Mouse (Mus musculus) liver, postnatal 0 days (tissue): ENCODE results near the gene Srsf6. TPM values are rescaled to one million over a fixed set of nuclear protein-coding genes. Genes with fewer than 3 reads are reported as not detected.
"Not testable (repeated sequence)": the region's sequence is repeated elsewhere in the genome, so short reads cannot be mapped to it uniquely, and the experiment has no call there.

Experiments used
- ATAC-seq: fragments of 200-750 bp; cut with Nextera tagmentation; 2 replicates; pipeline ENCODE4 v1.8.0; 2017; ENCODE audit warnings: mild to moderate bottlenecking, moderate library complexity
- DNase-seq: peaks from one replicate; pipeline ENCODE4 v3.0.0-alpha.2; 2016
- H3K27ac ChIP-seq: fragments of 300-500 bp; sonication (generic); 2 replicates; pipeline ENCODE4 v1.5.1; 2014; ENCODE audit warnings: antibody characterized with exemption, moderate library complexity, mild to moderate bottlenecking, low read depth
- H3K27me3 ChIP-seq: fragments of 300-500 bp; sonication (generic); 2 replicates; pipeline ENCODE4 v1.6.1; 2014; ENCODE audit warnings: low read length, control low read depth, mixed read lengths; ENCODE audit not compliant: insufficient read depth
- H3K36me3 ChIP-seq: fragments of 300-500 bp; sonication (generic); replicated peaks from 2 replicates; pipeline ENCODE4 v1.6.1; 2014; ENCODE audit warnings: mild to moderate bottlenecking, control low read depth, low read length, moderate library complexity, mixed read lengths; ENCODE audit not compliant: insufficient read depth
- H3K4me1 ChIP-seq: fragments of 300-500 bp; sonication (generic); 2 replicates; pipeline ENCODE4 v1.6.1; 2014; ENCODE audit warnings: antibody characterized with exemption, mild to moderate bottlenecking, control low read depth; ENCODE audit not compliant: insufficient read depth
- H3K4me2 ChIP-seq: fragments of 300-500 bp; sonication (generic); 2 replicates; pipeline ENCODE4 v1.6.1; 2014; ENCODE audit warnings: low read depth, mild to moderate bottlenecking, low read length, moderate library complexity, mixed read lengths
- H3K4me3 ChIP-seq: fragments of 300-500 bp; sonication (generic); 2 replicates; pipeline ENCODE4 v1.5.1; 2014; ENCODE audit warnings: low read depth, low read length
- H3K9ac ChIP-seq: fragments of 300-500 bp; sonication (generic); replicated peaks from 2 replicates; pipeline ENCODE4 v1.6.1; 2014; ENCODE audit warnings: mild to moderate bottlenecking, moderate library complexity
- H3K9me3 ChIP-seq: fragments of 300-500 bp; sonication (generic); 2 replicates; pipeline ENCODE4 v1.6.1; 2016; ENCODE audit warnings: mild to moderate bottlenecking, control low read depth, low read length, mixed read lengths
- CTCF ChIP-seq: sonication (generic); IDR thresholded peaks from 2 replicates; pipeline ENCODE4 v1.5.1; 2016; ENCODE audit warnings: antibody characterized with exemption, low read depth
- EP300 ChIP-seq: IDR thresholded peaks from 2 replicates; pipeline ENCODE4 v1.6.1; 2016; ENCODE audit warnings: antibody characterized with exemption, low read depth, mild to moderate bottlenecking
- WGBS: fragments of 180-500 bp; shearing (Covaris S2); extraction: QIAGEN DNeasy Blood & Tissue Kit; methylation state at CpG from one replicate; pipeline ENCODE4 v1.1.7; 2014; ENCODE audit not compliant: insufficient replicate concordance; 5-methylcytosine and 5-hydroxymethylcytosine counted together
- polyA plus RNA-seq: library from polyadenylated mRNA; unstranded; fragments of >200 nt; fragmentation: Nextera tagmentation; extraction: Ambion mirVana; gene quantifications from 2 replicates; pipeline ENCODE4 v1.2.1, GENCODE M21; 2015

The Srsf6 gene
- 50.5 and 56.3 TPM in 2 replicates for polyA plus RNA-seq

DNA sequence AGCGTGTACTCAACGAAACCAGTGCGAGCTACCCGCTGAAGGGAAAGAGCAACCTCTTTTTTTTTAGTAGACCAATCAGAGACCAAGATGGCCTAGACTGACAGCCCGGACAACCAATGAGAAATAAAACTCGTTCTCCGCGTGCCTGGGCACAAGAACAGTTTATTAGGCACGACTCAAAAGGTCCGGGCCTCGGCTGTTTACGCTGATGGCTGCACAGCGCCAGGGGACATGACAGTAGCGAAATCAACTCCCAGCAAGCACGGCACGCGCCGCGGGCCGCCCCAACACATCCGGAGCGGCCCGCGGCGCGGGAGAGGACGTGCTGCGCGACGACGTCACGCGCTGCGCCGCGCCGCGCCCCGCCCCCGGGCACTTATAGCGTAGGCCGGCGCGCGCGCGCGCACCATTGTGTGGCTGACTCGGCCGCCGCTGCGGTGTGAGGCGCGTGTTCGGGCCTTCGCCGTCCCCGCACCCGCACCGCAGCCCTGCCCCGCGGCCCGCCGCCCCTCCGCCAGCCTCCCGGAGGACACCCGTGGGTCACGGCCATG is at the start of gene Srsf6:
TSS of gene Srsf6 (plus strand) at position 406 of the 551 bp plus-strand sequence.
- peak within 1 kb of the TSS; percentile 99 for H3K27ac ChIP-seq
- no peaks in the 10 kb centered on the region for H3K9me3 ChIP-seq
- no peaks in the 10 kb centered on the region for H3K27me3 ChIP-seq
- ATAC-seq, result peak; percentile 95
- peak within 1 kb of the TSS; percentile 96 for H3K4me2 ChIP-seq
- WGBS, result under 1% methylated on average over 52 of the region's 68 CpGs
- DNase-seq, result peak; percentile 92
- peak within 1 kb of the TSS; percentile 100 for H3K9ac ChIP-seq
- peak within 1 kb of the TSS; percentile 100 for H3K4me3 ChIP-seq
- TF ChIP-seq EP300 (no peak), CTCF (no peak)
- peaks cover 28% of the 10 kb centered on the region for H3K36me3 ChIP-seq
- H3K4me1 ChIP-seq, result peaks cover 15% of the 10 kb centered on the region

DNA sequence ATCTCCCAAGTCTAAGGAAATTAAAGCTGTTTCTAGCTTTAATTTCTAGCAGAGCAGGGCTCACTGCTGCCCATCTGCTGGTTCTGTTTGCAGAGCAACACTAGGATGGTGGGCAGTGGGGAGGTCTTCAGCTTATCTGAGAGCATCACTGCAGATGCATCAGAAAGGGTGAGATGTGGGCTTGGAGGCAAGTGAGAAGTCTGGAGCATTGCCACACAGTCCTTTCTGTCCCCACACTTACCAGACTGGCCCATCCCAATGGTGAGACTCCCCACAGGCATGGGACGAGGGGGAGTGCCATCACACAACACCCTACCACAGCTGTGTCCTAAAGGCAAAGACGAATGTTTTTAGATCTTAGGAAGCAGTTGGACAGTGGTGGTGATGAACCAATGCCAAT is 47.2 kb upstream of the Srsf6 start:
- Histone ChIP-seq H3K27me3 (no peaks in the 10 kb centered on the region), H3K36me3 (no peaks in the 10 kb centered on the region), H3K9ac (no peak overlapping the region), H3K9me3 (no peaks in the 10 kb centered on the region), H3K4me2 (no peak overlapping the region), H3K4me3 (no peak overlapping the region), H3K4me1 (no peaks in the 10 kb centered on the region), H3K27ac (no peak overlapping the region)
- 56% methylated on average over 2 of the region's 2 CpGs for WGBS
- DNase-seq (no peak), ATAC-seq (no peak)
- TF ChIP-seq EP300 (no peak), CTCF (no peak)

- Histone ChIP-seq H3K4me3 (no peak overlapping the region), H3K9ac (no peak overlapping the region), H3K36me3 (no peaks in the 10 kb centered on the region), H3K9me3 (no peaks in the 10 kb centered on the region), H3K4me2 (no peak overlapping the region), H3K4me1 (no peaks in the 10 kb centered on the region), H3K27me3 (no peaks in the 10 kb centered on the region), H3K27ac (no peak overlapping the region)
- whole genome bisulfite sequencing, result 63% methylated on average over 5 of the region's 5 CpGs
- ATAC-seq (no peak), DNase-seq (no peak)
- TF ChIP-seq EP300, result no peak
- no peak for TF ChIP-seq CTCF
Observed at GRCm38 (mm10) chr2:162887121-162887520, 44.2 kb upstream of the Srsf6 start.

GRCm38 (mm10) chr2:162888677-162889076 is 42.7 kb upstream of the Srsf6 start:
- TF ChIP-seq EP300 (no peak), CTCF (no peak)

DNA sequence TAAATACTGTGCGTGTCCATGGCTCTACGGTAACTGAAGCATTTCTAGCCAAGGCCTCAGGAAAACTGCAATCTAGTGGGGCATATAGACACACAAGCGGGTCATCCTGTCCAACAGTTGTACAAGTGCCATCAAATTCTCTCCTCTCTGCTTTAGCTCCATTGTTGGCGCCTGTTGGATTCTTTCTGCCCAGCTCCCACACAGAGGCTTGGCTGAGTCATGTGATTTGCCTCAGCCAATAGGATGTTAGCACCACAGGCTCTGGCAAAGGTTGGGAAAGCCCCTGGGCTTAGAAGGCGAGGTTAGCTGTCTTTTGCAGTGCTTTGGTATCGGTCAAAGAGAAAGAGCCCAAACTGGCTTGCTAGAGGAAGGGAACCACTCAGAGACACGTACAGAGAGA is 42.1 kb upstream of the Srsf6 start:
- ATAC-seq, result no peak
- TF ChIP-seq CTCF, result no peak
- no peak for TF ChIP-seq EP300
- DNase-seq, result no peak
- Histone ChIP-seq H3K9me3 (no peaks in the 10 kb centered on the region), H3K27ac (no peak overlapping the region), H3K4me3 (no peak overlapping the region), H3K4me2 (no peak overlapping the region), H3K36me3 (no peaks in the 10 kb centered on the region), H3K27me3 (no peaks in the 10 kb centered on the region), H3K4me1 (no peaks in the 10 kb centered on the region), H3K9ac (no peak overlapping the region)
- WGBS, result 65% methylated on average over 7 of the region's 7 CpGs

More at GRCm38 (mm10) chr2:162888677-162889076, 42.7 kb upstream of the Srsf6 start:
- 73% methylated on average over 8 of the region's 8 CpGs for WGBS
- Histone ChIP-seq H3K4me3 (no peak overlapping the region), H3K36me3 (no peaks in the 10 kb centered on the region), H3K9ac (no peak overlapping the region), H3K4me1 (no peaks in the 10 kb centered on the region), H3K4me2 (no peak overlapping the region), H3K9me3 (no peaks in the 10 kb centered on the region), H3K27me3 (no peaks in the 10 kb centered on the region), H3K27ac (no peak overlapping the region)
- ATAC-seq (no peak), DNase-seq (no peak)

- TF ChIP-seq EP300 (no peak), CTCF (no peak)
- Histone ChIP-seq H3K27me3 (no peaks in the 10 kb centered on the region), H3K9ac (no peak overlapping the region), H3K9me3 (no peaks in the 10 kb centered on the region), H3K4me2 (no peak overlapping the region), H3K36me3 (no peaks in the 10 kb centered on the region), H3K4me1 (no peaks in the 10 kb centered on the region), H3K27ac (no peak overlapping the region), H3K4me3 (no peak overlapping the region)
- DNase-seq (no peak), ATAC-seq (no peak)
- 71% methylated on average over 12 of the region's 12 CpGs for WGBS
Observed at GRCm38 (mm10) chr2:162889731-162890130, 41.6 kb upstream of the Srsf6 start.

DNA sequence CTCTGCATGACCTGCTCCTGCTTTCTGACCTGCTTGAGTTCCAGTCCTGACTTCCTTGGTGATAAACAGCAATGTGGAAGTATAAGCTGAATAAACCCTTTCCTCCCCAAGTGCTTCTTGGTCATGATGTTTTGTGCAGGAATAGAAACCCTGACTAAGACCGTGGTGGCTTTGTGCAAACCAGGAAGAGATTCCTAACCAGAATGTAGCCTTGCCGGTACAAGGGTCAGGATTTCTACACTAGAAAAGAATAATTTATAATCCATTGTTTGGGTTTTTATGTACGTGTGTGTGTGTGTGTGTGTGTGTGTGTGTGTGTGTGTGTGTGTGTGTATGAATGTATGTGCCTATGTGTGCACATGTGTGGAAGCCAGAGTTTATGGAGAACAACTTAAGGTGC is 38.3 kb upstream of the Srsf6 start:
- H3K36me3 ChIP-seq, H3K4me3 ChIP-seq, ATAC-seq, H3K4me2 ChIP-seq, H3K4me1 ChIP-seq, H3K27ac ChIP-seq, H3K27me3 ChIP-seq, H3K9ac ChIP-seq, H3K9me3 ChIP-seq, DNase-seq: not testable (repeated sequence)
- 65% methylated on average over 3 of the region's 3 CpGs for WGBS

- not testable (repeated sequence) for H3K9me3 ChIP-seq, H3K4me2 ChIP-seq, H3K4me1 ChIP-seq, H3K27me3 ChIP-seq, H3K9ac ChIP-seq, H3K36me3 ChIP-seq, H3K4me3 ChIP-seq, H3K27ac ChIP-seq, DNase-seq, ATAC-seq
- 88% methylated on average over 20 of the region's 20 CpGs for WGBS
Observed at GRCm38 (mm10) chr2:162899256-162899655, 32.1 kb upstream of the Srsf6 start.
